Mouse (Mus musculus) frontal cortex, postnatal 10 days (tissue): Measurements from ENCODE around the gene Rars2.
"Not testable (repeated sequence)": the region's sequence is repeated elsewhere in the genome, so short reads cannot be mapped to it uniquely, and the experiment has no call there.

Source experiments
- DNase-seq, 2 experiments: peaks; one replicate each; pipeline ENCODE4 v3.0.0; 2022; ENCODE audit warnings: low spot score in 2 of 2, mixed read lengths in 1 of 2

The Rars2 gene

DNA sequence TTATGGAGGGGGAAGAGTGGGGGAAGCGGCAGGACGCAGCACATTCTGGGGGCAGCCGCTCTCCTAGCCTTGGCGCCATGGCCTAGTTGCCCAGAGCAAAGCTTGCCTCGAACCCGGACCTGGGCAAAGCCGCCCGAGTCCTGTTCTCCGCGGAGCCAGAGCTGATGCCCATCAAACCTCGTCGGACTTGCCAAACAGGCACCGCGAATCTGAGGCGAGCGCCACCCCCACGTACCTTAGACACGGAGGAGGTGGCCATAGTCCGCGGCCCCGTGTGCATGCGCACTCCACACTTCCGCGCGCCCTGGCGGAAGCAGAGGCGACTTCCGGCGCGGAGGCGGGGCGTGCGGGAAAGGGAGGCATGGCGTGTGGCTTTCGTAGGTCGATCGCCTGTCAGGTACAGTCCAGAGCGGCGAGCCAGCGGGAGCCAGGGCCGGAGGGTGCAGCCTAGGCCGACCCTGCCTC, at the start of gene Rars2, which contains the start of gene Orc3:
Rars2 (plus strand) TSS at position 328 of the 465 bp plus-strand sequence.
Orc3 (minus strand) TSS at position 315 of the 465 bp plus-strand sequence.
- peak; percentile 86 to 88 for DNase-seq

DNA sequence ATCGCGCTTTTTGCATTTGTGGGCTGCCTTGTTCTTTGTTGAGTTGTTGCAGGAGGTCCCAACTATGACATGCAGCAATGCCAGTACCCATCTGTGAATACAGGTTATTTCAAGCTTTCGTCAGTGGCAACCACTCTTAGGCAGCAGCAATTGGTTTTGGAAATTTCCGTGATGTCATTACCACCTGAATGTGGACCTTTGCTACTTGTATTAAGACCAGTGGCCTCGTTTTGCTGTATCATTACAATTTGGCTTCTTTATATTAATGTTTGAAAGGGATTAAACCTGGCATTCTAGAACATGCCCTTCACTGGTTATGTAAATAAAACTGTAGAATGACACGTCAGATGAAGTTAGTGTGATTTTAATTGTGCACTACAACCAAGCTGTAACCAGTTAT, 48.5 kb upstream of the Rars2 start:
- no peak for DNase-seq

DNA sequence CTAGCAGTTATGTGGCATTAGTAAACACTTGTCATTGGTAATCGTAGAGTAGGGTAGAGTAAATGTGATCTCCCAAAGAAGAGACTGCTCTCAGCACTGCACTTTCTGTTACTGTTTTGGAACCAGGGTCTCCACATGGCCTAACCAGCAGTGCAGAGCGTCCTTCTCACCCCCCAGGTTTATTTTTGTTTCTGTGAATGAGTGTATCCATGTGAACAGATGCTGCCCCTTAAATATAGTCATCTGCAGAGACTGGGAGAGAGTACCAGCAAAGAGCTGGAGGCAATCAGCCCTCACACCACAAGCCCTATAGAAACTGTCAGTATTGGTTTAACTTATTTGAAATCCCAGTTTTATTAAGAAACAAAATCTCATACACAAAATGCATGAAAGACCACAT, 41.9 kb upstream of the Rars2 start:
- no peak for DNase-seq

DNA sequence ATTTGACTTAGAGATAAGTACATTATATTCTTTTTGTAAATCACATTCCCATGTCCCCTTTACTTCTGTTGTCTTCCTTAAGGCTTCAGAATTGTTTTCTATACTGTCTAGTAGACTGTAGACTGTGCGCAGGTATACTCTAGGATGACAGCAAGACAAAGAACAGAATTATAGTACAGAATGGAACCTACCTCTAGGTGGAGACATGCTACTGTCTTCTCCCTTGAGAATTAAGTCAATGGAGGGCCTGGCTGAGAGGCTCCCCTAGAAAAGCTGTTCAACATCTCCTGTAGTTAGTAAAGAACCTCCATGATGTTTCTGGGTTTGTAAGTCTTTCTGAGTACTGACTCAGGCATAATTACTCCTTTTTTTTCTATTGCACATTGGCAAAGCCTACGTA, 37.7 kb upstream of the Rars2 start:
- DNase-seq = no peak

DNA sequence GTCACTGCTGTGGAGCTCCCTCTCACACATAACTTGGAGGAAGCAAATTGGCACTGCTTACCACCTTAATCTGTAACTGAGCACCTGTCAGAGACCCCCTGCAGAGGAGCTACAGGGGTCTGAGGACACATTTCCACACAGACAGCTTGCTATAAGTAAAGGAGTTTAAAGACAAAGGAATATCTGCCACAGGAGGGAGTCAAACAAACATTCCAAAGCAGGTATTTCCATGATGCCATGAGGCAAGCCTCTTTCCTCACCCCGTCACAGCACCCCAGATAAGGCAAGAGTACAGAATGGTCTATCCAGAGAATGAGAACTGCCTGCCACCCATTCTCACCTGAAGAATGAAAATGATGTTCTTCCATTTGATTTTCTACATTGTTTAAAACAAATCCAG, 35.5 kb upstream of the Rars2 start:
- DNase-seq = no peak

DNA sequence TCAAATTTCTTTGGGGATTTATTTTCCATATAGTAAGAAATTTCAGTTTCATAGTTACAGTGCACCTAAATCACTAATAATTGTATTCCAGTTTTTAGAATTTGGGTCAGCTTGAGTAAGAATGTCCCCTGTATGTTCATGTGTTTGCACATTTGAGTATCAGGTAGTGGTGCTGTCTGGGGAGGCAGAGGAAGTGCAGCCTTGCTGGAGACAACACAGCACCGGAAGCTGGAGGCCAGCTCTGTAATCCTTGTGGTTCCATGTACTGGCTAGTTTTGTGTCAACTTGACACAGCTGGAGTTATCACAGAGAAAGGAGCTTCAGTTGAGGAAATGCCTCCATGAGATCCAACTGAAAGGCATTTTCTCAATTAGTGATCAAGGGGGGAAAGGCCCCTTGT, 33.3 kb upstream of the Rars2 start:
- DNase-seq = not testable (repeated sequence)

DNA sequence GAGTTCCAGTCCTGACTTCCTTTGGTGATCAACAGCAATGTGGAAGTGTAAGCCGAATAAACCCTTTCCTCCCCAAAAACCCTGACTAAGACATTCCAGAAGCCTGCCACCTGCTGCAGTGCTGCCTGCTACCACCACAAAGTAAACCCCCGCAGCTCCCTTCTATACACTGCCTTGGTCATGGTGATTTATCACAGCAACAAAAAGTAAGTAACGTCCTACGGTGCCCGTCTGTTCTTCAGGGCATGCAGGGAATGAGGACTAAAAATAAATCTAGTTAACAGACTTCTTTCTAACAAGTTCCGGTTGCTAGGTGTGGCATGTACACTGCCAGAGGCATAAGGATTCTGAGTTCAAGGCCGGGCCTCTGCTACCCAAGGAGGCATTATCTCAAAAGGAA, 32.8 kb upstream of the Rars2 start:
- DNase-seq = peak in 1 of 2 experiments; percentile 18

DNA sequence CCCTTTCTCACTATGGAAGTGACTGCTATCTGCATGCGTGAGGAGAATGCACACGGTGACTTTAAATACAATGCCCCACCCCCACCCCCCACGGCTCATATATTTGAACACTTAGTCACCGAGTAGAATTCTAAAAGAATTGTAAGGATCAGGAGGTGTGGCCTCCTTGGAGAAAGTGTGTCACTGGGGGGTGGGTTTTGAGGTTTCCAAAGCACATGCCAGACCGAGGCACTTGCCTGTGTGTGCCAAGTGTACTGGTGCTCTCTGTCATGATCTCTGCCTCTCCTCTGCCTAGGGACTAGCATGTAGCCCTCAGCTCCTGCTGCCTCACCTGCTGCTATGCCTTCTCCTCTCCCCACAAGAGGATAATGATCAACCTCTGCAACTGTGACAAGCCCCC, 32.3 kb upstream of the Rars2 start:
- DNase-seq = no peak

DNA sequence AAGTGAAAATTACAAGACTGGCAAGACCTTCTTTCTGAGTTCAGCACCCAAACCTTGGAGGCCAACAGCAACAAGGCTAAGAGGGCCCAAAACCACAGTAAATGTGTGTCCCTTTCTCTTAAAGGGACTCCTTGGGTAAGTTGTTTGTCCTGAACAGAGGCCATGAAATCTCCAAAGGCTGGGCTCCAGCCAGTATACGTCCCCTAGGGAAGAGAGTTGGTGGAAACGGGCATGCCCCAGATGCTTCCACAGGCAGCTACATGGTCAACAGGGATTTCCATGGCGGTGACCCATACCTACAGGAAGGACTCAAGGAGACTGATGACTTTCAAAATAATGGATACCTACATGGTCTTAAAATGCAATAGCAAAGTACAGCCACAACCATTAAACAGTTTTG, 31.3 kb upstream of the Rars2 start:
- no peak for DNase-seq

DNA sequence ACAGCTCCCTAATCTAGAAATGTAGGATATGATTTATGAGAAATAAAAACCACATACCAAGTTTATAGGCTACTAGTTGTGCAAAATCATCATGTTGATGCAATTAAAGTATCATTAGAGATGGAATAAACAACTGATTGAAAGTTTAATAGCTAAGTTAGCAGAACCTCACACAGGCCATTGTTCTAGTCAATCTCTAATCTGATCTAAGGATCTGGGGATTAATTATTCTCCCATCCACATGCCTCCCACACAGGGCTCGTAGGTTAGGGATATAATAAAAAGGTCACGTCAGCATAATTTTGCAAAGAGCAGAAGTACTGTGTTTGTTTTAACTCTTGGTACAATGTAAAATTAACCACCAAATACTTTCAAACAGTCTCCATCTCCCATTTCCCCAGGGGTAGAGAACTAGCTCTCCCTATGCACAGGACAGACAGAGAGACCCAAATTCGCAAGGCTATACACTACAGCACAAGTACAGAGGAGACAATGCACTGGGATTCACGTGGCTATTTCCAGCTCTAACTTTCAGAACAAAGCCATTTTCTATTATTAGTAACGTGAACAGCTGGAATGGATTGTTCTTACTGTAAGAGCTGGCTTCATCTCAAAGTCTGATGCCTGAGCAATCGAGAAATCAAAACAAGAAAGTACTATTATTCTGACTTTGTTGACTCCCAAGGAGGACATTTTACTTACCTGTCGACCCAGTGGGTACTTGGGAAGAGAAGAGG, 29.7 kb upstream of the Rars2 start:
- DNase-seq = no peak

DNA sequence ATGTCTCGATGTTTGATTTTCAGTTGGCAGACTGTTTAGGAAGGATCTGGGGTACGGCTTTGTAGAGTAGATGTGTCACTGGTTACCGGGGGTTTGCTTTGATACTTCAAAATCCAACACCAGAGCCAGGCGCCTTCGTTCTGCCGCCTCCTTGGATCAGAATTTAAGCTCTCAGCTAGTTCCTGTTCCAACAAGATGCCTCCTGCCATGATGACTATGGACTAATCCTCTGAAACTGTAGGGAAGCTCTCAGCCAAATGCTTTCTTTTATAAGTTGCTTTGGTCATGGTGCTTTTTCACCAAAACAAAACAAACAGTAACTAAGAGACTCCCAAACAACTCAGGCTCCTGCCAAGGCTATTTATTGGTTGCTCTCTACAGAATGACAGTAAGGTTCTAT, 11.6 kb upstream of the Rars2 start:
- DNase-seq = no peak

DNA sequence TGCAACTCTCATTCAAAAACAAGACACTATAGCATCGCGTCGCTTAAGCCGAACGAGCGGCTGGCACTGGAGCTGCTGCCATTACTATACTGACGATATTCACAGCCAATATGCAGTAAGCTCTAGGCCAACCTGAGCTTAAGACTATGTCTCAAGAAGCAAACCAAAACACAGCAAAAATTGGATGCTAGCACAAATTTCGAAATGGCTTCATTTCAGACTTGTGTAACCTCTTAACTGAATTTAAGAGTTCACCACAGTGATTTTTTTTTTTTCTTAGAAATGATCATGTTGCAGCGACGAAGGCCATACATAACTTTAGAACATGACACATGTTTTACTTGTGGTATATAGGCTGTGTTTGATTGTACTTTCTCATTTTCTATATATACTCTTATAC, 8.1 kb upstream of the Rars2 start:
- no peak for DNase-seq

DNA sequence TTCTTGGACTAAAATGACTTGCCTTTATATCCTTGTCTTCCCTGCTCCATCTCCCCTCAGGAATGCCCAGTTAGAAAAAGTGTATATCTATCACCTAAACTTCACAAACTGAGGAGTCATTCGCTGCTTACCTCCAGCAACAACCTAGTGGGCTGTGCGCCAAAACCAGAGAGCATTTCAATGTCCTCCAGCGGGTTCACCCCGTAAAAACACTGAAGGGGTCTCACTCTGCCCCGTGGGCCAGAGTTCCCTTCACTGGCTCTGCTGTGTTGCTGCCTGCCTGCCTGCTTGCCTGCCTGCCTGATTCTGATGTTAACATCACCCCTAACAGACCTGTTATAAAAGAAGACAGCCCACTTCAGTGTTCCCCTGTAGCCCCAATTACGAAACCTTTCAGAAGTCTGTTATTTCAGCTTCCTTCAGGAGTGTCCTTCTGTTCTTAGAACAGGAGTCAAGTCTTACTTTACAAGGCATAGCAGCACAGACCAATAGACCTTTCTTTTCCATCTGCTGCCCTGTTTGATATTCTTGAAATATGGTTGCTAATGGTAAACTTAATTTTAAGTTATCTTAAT, 1.1 kb upstream of the Rars2 start:
- peak in 1 of 2 experiments; percentile 11 for DNase-seq

DNA sequence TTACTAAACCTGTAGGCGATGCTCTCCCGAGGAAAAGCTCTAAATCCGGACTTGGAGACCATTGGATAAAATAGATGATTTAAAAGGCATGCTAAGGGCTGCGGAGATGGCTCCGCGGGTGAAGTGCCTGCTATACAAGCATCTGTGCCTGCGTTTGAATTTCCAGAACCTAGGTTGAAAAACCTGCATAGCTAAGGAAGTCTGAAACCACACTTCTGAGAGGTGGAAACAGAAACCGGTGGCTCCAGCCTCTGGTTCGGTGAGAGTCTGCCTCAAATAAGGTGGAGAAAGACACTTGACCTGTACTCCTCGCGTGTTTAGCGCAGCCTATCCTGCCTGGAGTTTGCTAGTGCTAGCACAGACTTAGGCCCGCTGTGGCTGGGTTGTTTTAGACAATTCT, 546 bp downstream of the Rars2 start:
- peak in 1 of 2 experiments; percentile 15 for DNase-seq

DNA sequence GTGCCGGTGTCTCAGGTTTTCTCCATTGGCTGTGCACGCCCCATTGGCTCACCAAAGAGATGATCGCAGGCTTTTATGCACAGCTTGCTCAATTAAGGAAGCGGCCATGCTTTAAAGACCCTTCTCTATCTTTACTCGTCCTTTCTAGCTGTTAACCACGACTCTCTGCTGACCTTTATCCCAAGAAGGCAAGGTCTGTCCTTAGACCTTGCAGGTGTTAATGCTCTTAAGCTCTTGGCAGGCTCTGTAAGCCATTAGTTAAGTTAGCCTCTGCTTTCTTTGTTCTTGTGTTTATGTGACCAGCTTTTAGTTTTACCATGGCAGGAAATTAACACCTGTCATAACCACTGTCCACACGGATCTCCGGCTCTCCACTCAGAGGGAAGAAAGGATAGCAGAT, 1.4 kb downstream of the Rars2 start:
- DNase-seq = no peak

DNA sequence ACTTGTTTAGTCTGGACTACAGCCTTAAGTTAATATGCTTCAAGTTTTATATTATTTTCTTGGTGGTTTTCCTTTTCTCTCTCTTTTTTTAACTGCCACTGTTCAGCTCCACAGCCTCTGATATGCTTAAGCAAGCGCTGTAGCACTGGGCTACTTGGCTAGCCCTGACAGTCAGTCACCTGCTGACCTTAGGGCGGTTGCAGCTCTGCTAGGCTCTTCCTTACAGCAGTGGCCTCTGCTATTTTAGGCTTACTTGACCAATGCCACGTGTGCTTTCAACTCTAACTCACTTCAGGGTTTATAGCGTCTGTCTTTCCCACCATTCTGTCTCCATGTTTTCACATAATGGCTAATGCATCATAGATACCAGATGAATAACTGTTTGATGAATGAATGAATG, 10.8 kb downstream of the Rars2 start:
- no peak for DNase-seq

DNA sequence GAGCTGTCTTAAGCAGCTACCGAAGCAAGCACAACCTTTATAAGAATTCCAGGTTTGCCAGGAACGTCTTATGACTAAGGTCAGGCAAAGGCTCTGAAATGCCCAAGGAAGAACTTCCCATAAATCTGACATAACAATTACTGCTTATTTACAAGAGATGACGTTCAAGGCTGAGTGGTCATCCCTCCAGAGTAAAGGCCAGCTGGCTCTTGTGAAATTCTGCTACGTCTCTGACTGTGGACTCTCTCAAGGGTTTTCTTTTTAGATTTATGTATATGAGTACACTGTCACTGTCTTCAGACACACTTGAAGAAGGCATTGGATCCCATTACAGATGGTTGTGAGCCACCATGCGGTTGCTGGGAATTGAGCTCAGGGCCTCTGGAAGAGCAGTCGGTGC, 11.6 kb downstream of the Rars2 start:
- no peak for DNase-seq

DNA sequence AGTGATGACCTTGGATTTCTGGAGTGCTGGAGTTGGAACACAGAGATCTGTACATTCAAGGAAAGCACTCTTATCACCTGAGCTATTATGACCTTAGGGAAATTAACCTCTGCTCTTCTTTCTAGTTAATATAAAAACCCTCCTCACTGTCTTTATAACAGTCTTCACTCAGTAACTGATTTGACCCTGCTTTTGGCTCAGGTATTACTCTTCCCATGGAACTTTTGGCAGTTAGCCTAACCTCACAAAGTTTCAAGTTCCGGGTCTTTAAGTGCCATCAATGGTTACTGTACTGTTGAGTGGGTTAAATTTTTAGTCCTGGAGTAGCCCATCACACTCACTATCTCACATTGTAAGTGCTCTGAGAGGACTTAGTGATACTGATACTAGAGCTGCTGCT, 15.2 kb downstream of the Rars2 start:
- DNase-seq = no peak

DNA sequence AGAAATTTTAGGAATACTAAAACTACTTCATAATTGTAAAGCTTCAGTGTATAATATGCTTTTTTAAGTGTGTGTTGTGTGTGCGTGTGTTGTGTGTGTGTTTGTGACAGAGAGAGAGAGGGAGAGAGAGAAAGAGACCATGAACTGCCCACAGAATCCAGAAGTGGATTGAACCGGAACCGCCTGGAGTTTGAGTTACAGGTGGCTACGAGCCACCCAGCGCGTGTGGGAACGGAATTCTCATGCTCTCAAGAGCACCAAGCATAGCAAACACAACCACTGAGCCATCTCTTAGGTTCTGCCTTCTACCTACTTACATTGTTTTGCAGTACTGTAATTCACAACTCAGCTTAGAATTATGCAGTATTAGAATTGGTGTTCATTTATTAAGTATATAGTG, 19.4 kb downstream of the Rars2 start:
- DNase-seq = no peak

DNA sequence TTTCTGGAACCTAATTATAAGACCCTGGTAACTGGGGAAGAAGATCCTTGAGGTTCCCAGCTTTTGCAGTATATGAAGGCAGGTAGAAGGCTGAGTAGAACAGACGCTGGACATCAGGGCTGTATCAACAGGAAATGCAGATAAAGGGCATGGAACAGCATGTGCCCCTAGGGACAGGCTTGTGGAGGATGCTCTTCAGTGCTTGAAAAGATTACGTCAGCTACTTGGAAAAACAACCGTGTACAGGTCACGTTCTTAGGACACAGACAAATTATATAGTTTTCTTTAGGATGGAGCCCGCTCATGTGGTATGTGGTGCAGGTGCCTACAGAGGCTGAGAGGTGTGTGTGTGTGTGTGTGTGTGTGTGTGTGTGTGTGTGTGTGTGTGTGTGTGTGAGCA, 21.3 kb downstream of the Rars2 start:
- no peak for DNase-seq

DNA sequence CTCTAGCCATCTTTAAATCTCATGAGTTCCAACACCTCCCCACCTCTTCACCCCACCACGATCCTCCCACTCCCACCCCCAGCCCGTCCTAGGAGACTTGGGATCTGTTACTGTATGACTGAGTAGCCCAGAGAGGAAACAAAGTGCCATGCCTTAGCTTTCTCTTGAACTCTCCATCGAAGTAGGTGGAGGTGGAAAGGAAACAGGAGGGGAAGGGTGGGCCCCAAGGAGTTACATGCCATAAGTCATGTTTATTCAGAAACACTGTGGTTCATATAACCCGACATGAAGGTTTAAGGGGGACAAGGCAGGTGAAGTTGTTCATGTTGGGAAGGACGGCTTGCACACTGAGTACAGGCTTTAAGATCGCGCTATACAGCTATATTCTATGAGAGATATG, 22.6 kb downstream of the Rars2 start:
- DNase-seq = no peak

DNA sequence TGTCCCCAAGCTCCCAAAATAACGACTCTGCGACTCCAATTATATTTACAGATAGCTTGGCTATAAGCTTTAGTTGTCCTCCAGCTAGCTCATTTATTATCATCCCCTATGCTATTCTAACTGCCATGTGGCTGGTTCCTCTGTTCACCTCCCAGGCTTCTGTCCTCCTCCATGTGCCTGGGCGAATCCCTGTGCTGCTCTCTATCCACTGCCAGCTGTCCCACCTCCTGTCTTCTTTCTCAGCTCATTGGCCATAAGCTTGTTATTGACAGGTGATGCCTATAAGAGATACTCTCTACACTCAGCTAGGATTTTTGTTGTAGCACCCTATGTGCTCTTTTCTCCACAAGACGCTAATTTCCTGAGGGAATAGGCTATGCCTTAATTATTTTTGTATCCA, 23.1 kb downstream of the Rars2 start:
- no peak for DNase-seq

DNA sequence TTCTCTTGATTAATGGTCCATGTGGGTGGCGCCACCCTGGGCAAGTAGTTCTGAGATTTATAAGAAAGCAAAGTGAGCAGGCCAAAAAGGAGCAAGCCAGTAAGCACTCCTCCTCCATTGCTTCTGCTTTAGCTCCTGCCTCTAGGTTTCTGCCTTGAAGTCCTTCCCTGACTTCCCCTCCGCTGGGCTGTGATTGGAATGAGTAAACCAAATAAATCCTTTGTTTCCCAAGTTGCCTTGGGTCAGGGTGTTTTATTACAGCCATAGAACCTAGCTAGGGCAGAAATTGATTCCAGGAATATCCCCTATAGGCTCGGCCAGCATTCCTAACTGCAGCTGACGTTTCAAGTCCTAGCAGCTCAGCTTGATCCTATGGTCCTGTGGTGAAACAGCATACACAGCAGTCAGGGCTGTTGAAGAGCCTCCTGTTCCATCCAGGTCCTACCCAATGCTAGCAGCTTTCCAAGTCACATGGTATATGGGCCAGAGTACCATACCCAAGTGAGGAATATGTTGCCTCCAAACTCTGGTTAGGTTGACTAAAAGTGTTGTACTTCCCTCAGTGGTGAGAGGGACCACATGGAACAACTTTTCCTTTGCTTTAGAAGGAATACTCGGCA, 25.1 kb downstream of the Rars2 start:
- no peak for DNase-seq
